Mouse (Mus musculus) heart, postnatal 14 days (tissue): ENCODE results near the gene Coro2b. TPM values are rescaled to one million over a fixed set of nuclear protein-coding genes. Genes with fewer than 3 reads are reported as not detected.

Source experiments
- DNase-seq, 2 experiments: peaks; one replicate each; pipeline ENCODE4 v3.0.0; 2021 to 2022
- intact Hi-C: fragments of 180-260 bp; cut with DNase I; formaldehyde crosslinking; loops from one replicate; pipeline ENCODE4 v1.15.1; 2025
- total RNA-seq, 2 experiments: library from RNA; stranded (reverse); gene quantifications; 2 replicates each; pipeline ENCODE4 v1.2.3; 2021

Gene Coro2b
- total RNA-seq, 2 experiments from 2014 or later: 15.7 to 16.5 TPM

- DNase-seq: peak; percentile 83 to 88
- intact Hi-C loops: no loop called here
These were observed 115.8 kb downstream of the Coro2b start for GRCm38 (mm10) chr9:62421027-62421426.

DNA sequence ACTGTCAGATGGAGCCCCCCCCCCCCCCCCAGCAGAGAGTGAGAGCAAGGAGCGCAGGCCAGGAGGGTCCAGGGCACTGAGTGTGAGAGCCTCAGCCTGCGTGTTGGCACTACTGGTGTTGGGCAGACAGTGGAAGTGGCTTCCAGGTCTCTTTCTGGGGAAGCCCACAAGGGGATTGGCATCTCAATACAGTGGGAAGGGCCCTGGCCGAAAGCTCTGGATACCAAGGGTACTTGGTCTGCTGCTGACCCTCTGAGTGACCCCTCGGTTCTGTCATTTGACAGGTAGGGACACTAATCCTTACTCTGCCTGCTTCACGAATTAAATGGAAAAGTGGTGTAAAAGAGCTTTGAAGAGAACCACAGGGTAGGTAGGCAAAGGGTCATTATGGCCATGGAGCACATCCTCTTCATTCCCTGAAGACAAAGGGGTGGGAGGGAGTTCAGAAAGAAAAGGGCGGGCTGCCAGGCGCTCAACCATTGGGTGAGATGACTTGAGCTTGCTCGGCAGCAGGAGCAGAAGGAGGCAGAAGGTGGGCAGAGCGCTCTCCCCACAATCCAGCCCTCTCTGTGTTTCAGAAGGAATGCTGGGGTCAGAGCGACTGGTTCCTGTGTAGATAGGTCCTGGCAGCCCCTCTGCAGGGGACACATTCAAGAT lies 116.5 kb downstream of the Coro2b start:
- peak; percentile 68 to 70 for DNase-seq
- intact Hi-C loops: no loop called here

DNA sequence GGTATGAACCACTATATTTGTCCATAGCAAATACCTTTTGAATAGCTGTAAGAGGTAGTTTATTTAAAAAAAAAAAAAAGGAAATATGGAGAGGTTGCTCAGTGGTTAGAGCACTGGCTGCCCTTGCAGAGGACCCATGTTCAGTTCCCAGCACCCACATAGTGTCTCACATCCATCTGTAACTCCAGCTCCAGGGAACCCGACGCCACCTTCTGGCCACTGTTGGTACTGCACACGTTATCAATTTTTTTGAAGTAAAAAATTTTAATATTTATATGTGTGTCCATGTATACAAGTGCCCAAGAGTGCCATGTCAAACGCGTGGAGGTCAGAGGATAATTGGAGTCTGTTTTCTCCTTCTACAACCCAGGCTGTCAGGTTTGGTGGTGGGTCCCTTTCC lies 118.1 kb downstream of the Coro2b start:
- intact Hi-C loops: loop anchor here (5.0 kb wide), 1 partner anchor 34 kb away; no protein-coding TSS in a partner anchor
- DNase-seq: no peak

GRCm38 (mm10) chr9:62407357-62408146 lies 129.3 kb downstream of the Coro2b start:
- intact Hi-C loops: no loop called here
- no peak for DNase-seq

DNA sequence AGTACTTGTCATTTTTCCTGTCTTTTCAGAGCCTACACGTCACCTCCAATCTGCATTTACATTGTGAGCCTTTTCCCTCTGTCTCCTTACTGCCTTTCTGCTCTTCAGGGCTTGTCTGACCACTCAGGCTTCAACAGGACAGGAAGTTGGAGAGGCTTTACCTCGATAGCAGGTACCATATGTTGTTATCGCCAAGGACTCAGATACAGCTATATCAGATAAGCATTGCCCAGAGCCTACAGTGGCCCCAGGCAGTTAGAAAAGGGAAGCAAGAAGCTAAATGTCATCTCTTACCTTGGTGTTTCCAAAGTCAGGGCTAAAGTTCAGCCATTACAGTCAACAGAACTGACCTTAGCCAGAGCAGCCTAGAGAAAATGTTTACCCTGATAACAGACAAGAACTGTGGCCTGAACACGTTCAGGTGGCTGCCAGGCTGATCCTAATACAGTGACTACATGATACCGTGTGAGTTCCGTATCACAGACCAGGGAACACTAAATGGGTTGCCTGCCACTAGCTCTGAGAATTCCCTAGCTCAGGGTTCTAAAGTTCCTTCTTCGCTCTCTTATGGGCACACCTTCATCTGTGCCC lies 130.3 kb downstream of the Coro2b start:
- intact Hi-C loops: no loop called here
- DNase-seq: no peak

DNA sequence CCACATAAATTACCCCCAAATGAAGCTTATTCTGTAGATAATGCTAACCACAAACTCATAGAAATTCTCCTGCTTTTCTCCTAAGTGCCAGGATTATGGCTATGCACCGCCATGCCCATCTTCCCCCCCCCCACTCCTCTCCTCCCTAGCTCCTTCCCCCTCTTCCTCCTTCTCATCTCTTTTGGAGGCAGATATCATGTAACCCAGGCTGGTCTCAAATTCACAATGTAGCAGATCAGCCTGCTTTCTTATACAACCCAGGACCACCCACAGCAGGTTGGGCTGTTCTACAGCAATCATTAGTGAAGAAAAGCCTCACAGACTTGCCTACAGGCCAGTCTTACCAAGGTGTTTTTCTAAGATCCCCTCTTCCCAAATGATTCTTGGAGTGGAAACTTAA lies 135.3 kb downstream of the Coro2b start:
- no peak for DNase-seq
- intact Hi-C loops: no loop called here

GRCm38 (mm10) chr9:62400531-62401170 lies 136.2 kb downstream of the Coro2b start:
- intact Hi-C loops: no loop called here
- no peak for DNase-seq

- intact Hi-C loops: no loop called here
- no peak for DNase-seq
These were observed 142.7 kb downstream of the Coro2b start for GRCm38 (mm10) chr9:62394163-62394562.

- intact Hi-C loops: no loop called here
- DNase-seq: no peak
These were observed 143.3 kb downstream of the Coro2b start for GRCm38 (mm10) chr9:62393531-62393930.

DNA sequence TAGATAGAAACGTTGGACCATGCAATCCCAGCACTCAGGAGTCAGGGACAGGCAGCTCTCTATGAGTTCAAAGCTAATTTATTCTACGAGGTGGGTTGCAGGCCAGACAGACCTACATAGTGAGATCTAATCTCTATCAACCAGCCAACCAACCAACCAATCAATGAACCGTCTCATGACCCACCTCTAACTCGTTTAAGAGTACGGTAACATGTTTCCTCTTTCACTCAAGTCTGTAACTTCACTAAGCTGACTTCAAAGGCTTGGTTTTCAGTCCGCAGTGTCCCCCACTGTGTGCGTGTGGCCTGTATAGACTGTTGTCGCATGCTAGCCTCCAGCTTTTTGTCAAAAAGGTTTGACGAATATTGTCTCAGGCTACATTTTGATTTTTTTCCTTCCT lies 147.1 kb downstream of the Coro2b start:
- intact Hi-C loops: no loop called here
- DNase-seq: no peak

DNA sequence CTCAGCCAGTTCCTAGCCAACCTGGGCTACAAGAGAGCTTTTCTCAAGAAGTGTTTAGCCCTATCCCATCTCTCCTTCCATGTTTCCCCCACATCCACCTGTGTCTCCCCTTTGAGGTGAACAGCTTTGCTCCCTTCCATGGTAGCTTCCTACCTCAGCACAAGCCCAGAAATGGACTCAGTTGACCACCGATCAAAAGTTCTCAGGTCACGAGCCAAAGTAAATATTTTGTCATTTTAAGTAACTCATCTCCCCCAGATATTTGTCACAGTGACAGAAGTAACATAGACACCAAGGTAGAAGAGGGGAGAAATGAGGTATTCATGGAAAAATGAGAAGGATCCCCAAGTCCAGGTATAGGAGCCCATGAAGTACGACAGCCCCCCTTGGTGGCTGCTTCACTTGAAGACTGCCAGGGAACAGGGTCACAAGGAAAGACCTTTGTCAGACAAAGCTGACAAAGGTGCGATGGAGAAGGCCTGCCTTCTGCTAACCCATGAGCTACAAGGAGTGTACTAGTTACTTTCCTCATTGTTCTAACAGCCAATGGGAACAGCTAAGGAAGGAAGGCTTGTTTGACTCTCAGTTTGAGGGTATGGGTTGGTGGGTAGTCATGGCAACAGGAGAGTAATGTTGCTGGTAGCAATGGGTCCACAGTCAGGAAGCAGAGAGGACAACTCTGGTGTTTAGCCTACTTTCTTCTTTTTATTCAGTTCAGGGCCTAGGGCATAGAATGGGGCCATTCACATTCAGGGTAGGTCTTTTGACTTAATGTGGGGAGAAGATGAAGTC lies 150.9 kb downstream of the Coro2b start:
- intact Hi-C loops: no loop called here

DNA sequence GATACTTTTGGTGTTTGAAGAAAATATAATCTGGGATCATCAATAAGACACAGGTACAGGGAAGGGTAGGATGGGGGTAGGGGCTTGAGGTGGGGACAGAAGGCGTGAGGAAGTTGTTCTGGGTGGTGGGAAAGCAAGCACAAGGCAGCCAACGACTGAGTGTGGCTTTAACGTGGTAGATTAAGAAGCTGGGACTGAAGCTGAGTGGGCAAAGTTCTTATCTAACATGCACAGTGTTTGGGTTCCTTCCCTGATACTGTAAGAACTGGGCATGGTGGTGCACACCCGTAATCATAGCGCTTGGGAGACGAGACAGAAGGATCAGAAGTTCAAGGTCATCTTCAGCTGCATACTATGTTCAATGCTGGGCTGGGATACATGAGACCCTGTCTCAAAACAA lies 151.8 kb downstream of the Coro2b start:
- no peak for DNase-seq
- intact Hi-C loops: no loop called here

More for the DNA sequence above, 150.9 kb downstream of the Coro2b start:
- DNase-seq: no peak

GRCm38 (mm10) chr9:62382519-62383084 lies 154.2 kb downstream of the Coro2b start:
- DNase-seq: no peak
- intact Hi-C loops: no loop called here

GRCm38 (mm10) chr9:62381402-62381913 lies 155.4 kb downstream of the Coro2b start:
- intact Hi-C loops: loop anchor here (1.0 kb wide), 1 partner anchor 34 kb away; no protein-coding TSS in a partner anchor
- peak in 1 of 2 experiments; percentile 30 for DNase-seq

GRCm38 (mm10) chr9:62380351-62380750 lies 156.5 kb downstream of the Coro2b start:
- intact Hi-C loops: no loop called here
- DNase-seq: no peak

GRCm38 (mm10) chr9:62377897-62378296 lies 158.9 kb downstream of the Coro2b start:
- DNase-seq: no peak
- intact Hi-C loops: no loop called here

DNA sequence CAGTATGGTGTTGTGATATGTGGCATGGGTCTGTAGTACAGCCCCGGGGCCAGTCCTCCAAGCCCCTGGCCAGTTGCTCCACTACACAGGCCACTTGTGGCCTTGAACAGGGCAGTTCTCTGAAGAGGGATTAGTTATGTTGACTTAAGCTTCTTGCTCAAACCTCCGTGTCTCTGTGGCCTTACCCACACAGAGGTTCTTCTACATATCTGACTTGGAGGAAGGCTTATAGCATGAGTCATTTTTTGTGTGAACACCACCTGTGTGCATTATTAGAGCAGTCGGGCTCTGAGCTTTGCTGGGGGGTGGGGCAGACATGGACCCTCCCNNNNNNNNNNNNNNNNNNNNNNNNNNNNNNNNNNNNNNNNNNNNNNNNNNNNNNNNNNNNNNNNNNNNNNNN lies 162.6 kb downstream of the Coro2b start:
- no peak for DNase-seq
- intact Hi-C loops: no loop called here

DNA sequence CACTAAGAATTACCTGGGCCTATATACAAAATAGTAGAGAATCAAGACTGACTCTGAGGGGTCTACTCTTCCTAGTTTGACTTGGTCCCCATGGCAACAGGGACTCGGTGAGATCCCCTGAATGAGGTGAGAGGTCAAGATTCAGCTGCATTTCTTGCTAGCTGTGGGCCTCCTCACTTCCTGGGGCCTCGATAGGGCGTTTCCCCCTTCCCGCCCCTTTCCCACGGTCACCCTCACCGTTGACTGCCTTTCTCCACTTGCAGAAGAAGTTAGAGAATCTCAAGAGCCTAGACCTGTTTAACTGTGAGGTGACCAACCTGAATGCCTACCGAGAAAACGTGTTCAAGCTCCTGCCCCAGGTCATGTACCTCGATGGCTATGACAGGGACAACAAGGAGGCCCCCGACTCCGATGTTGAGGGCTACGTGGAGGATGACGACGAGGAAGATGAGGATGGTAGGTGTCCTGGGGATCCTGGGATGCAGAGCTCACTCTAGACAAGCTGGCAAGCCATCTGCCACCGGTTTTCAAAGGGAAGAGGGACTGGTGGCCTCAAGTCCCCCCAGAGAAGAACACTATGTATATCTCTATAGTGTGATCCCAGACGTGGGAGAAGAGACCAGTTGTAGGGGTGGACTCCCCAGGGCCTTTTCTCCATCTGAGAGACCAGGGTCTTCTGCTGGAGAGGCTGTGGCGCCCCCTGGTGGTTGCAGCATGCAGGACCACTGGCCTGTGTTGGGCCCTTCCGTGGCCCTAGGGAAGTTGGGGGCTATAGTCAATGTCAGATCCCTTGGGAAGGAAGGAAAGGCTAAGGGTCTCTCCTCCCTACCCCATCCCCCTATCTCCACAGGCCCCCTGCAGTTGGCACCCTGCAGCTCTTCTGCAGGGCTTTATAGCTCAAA lies 163.4 kb downstream of the Coro2b start:
- DNase-seq: peak; percentile 84 to 89
- intact Hi-C loops: loop anchor here (2.0 kb wide), 2 partner anchors 77 to 179 kb away; no protein-coding TSS in a partner anchor
